Mouse (Mus musculus): ENCODE measurements around the gene Prkca. TPM values are rescaled to one million over a fixed set of nuclear protein-coding genes. Genes with fewer than 3 reads are reported as not detected.

Gene Prkca
- polyA plus RNA-seq (2011; ENCODE audit: insufficient read depth, insufficient read length, low read depth, missing spikeins), result 2.8 and 3.0 TPM in 2 replicates

- peaks cover 4% of the 10 kb centered on the region; the same call in 1 of the 2 replicates for H3K27me3 ChIP-seq (ENCODE audit: control insufficient read depth, insufficient read depth, low read length, poor library complexity, severe bottlenecking)
- H3K27ac ChIP-seq (ENCODE audit: insufficient read depth, low read length), result no peak within 1 kb of the TSS
- H3K36me3 ChIP-seq (ENCODE audit: control insufficient read depth, insufficient read depth, low read length, poor library complexity, severe bottlenecking), result no peaks in the 10 kb centered on the region
- H3K4me1 ChIP-seq (ENCODE audit: control insufficient read depth, insufficient read depth, low read length), result no peaks in the 10 kb centered on the region
- no peak for TF ChIP-seq POLR2A (IDR thresholded peaks at IDR 0.05; ENCODE audit: insufficient read depth, low read length)
- H3K9ac ChIP-seq (ENCODE audit: low read depth, poor library complexity, severe bottlenecking), result peak within 1 kb of the TSS; percentile 88
- H3K9me3 ChIP-seq (replicated peaks; ENCODE audit: control insufficient read depth, insufficient read depth, low read length, poor library complexity, severe bottlenecking), result no peaks in the 10 kb centered on the region
- H3K4me3 ChIP-seq (ENCODE audit: low read depth, low read length), result peak within 1 kb of the TSS; percentile 89
These were observed at the start of gene Prkca for GRCm38 (mm10) chr11:108343789-108344462. TSS of gene Prkca (minus strand) at chr11:108343928.

GRCm38 (mm10) chr11:108385666-108386024 lies 41.9 kb upstream of the Prkca start:
- H3K9ac ChIP-seq (ENCODE audit: low read depth, poor library complexity, severe bottlenecking), result no peak overlapping the region
- H3K4me1 ChIP-seq (ENCODE audit: control insufficient read depth, insufficient read depth, low read length), result no peaks in the 10 kb centered on the region
- no peaks in the 10 kb centered on the region; the same call in 1 of the 2 replicates for H3K27me3 ChIP-seq (ENCODE audit: control insufficient read depth, insufficient read depth, low read length, poor library complexity, severe bottlenecking)
- H3K27ac ChIP-seq (ENCODE audit: insufficient read depth, low read length), result no peak overlapping the region
- no peaks in the 10 kb centered on the region for H3K36me3 ChIP-seq (ENCODE audit: control insufficient read depth, insufficient read depth, low read length, poor library complexity, severe bottlenecking)
- no peak overlapping the region for H3K4me3 ChIP-seq (ENCODE audit: low read depth, low read length)
- no peaks in the 10 kb centered on the region for H3K9me3 ChIP-seq (replicated peaks; ENCODE audit: control insufficient read depth, insufficient read depth, low read length, poor library complexity, severe bottlenecking)
- TF ChIP-seq EP300 (IDR thresholded peaks at IDR 0.05; ENCODE audit: insufficient read depth, low read depth, low read length), result no peak
- TF ChIP-seq POLR2A (IDR thresholded peaks at IDR 0.05; ENCODE audit: insufficient read depth, low read length), result no peak
- no peak for TF ChIP-seq CTCF (IDR thresholded peaks at IDR 0.05; ENCODE audit: low read depth, low read length)

DNA sequence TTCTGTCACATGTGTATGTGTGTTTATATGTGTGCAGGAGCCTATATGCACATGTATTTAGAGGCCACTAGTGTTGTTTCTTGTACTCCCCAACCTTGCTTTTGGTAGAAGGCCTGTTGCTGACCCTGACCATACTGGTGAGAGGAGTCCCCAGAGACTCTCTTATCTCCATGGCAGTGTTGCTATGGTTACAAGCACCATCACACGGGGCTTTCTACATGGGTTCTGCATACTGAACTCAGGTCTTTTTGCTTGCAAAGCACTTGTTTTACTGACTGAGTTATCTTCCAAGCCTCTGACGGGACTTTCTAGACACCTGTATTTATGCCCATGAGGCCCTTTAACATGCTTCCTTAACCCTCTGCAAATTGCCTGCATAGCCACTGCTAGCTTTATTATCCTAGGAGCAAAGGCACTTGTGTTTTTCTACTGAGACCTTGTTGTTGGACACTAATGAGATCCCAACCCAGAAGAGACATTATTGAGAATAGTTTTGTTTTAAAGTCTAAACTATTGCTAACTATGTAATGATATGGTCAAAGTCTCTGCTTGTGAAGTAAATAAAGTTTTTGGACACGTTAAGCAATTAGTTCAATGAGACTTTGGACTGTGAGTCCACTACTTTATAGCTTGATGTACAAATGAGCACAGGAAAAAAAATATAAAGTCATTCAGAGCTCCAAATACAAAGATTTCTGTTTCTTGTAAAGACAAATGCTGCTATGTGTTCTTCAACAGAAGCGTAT lies 41.4 kb upstream of the Prkca start:
- no peaks in the 10 kb centered on the region for H3K4me1 ChIP-seq (ENCODE audit: control insufficient read depth, insufficient read depth, low read length)
- H3K36me3 ChIP-seq (ENCODE audit: control insufficient read depth, insufficient read depth, low read length, poor library complexity, severe bottlenecking), result no peaks in the 10 kb centered on the region
- H3K4me3 ChIP-seq (ENCODE audit: low read depth, low read length), result no peak overlapping the region
- TF ChIP-seq EP300 (IDR thresholded peaks at IDR 0.05; ENCODE audit: insufficient read depth, low read depth, low read length) (no peak), CTCF (IDR thresholded peaks at IDR 0.05; ENCODE audit: low read depth, low read length) (no peak), POLR2A (IDR thresholded peaks at IDR 0.05; ENCODE audit: insufficient read depth, low read length) (no peak)
- H3K9ac ChIP-seq (ENCODE audit: low read depth, poor library complexity, severe bottlenecking), result no peak overlapping the region
- no peaks in the 10 kb centered on the region for H3K9me3 ChIP-seq (replicated peaks; ENCODE audit: control insufficient read depth, insufficient read depth, low read length, poor library complexity, severe bottlenecking)
- no peaks in the 10 kb centered on the region; the same call in 1 of the 2 replicates for H3K27me3 ChIP-seq (ENCODE audit: control insufficient read depth, insufficient read depth, low read length, poor library complexity, severe bottlenecking)
- H3K27ac ChIP-seq (ENCODE audit: insufficient read depth, low read length), result no peak overlapping the region

DNA sequence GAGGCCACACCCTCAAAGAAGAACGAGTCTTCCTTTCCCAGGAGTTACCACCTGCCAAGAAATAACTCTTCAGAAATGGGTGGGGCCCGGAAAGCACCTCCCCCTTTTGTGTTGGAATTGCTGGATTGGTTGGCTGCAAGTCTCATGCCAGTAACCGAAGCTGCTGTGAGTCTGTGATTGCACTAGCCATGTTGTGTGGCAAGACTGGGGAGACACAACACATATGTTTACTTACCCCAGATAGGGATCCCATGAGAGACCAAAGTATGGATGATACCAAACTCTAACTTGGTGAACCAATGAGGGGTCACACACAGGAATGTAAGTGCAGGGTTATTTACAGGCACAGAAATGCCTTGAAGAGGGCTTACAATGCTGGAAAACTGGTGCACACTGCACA lies 38.9 kb upstream of the Prkca start:
- Histone ChIP-seq H3K27me3 (ENCODE audit: control insufficient read depth, insufficient read depth, low read length, poor library complexity, severe bottlenecking) (no peaks in the 10 kb centered on the region; the same call in 1 of the 2 replicates), H3K4me1 (ENCODE audit: control insufficient read depth, insufficient read depth, low read length) (no peaks in the 10 kb centered on the region), H3K36me3 (ENCODE audit: control insufficient read depth, insufficient read depth, low read length, poor library complexity, severe bottlenecking) (no peaks in the 10 kb centered on the region), H3K9ac (ENCODE audit: low read depth, poor library complexity, severe bottlenecking) (no peak overlapping the region), H3K27ac (ENCODE audit: insufficient read depth, low read length) (no peak overlapping the region), H3K4me3 (ENCODE audit: low read depth, low read length) (no peak overlapping the region), H3K9me3 (replicated peaks; ENCODE audit: control insufficient read depth, insufficient read depth, low read length, poor library complexity, severe bottlenecking) (no peaks in the 10 kb centered on the region)
- no peak for TF ChIP-seq CTCF (IDR thresholded peaks at IDR 0.05; ENCODE audit: low read depth, low read length)
- TF ChIP-seq EP300 (IDR thresholded peaks at IDR 0.05; ENCODE audit: insufficient read depth, low read depth, low read length), result no peak
- no peak for TF ChIP-seq POLR2A (IDR thresholded peaks at IDR 0.05; ENCODE audit: insufficient read depth, low read length)

- TF ChIP-seq POLR2A (IDR thresholded peaks at IDR 0.05; ENCODE audit: insufficient read depth, low read length), result no peak
- no peak for TF ChIP-seq EP300 (IDR thresholded peaks at IDR 0.05; ENCODE audit: insufficient read depth, low read depth, low read length)
- no peak for TF ChIP-seq CTCF (IDR thresholded peaks at IDR 0.05; ENCODE audit: low read depth, low read length)
- no peak overlapping the region for H3K27ac ChIP-seq (ENCODE audit: insufficient read depth, low read length)
- H3K4me3 ChIP-seq (ENCODE audit: low read depth, low read length), result no peak overlapping the region
- H3K9ac ChIP-seq (ENCODE audit: low read depth, poor library complexity, severe bottlenecking), result no peak overlapping the region
- no peaks in the 10 kb centered on the region for H3K36me3 ChIP-seq (ENCODE audit: control insufficient read depth, insufficient read depth, low read length, poor library complexity, severe bottlenecking)
- H3K27me3 ChIP-seq (ENCODE audit: control insufficient read depth, insufficient read depth, low read length, poor library complexity, severe bottlenecking), result no peaks in the 10 kb centered on the region; the same call in 1 of the 2 replicates
- H3K4me1 ChIP-seq (ENCODE audit: control insufficient read depth, insufficient read depth, low read length), result no peaks in the 10 kb centered on the region
- no peaks in the 10 kb centered on the region for H3K9me3 ChIP-seq (replicated peaks; ENCODE audit: control insufficient read depth, insufficient read depth, low read length, poor library complexity, severe bottlenecking)
These were observed 34.6 kb upstream of the Prkca start for GRCm38 (mm10) chr11:108378363-108378751.
